7 mouse cellular contexts compared by ENCODE assay signal in genomic region chr11:60352559-60353411, GRCm38 (mm10). TPM values are rescaled to one million over a fixed set of nuclear protein-coding genes. Genes with fewer than 3 reads are reported as not detected.
DNase-seq lines count a peak whose midpoint lies in the region; ATAC-seq lines count a peak whose summit lies in the region.

Tom1l2 (minus strand) TSS chr11:60352905.
Drc3 (plus strand) TSS chr11:60353329.

- peak within 1 kb of the TSS; percentile 81 for H3K4me2 ChIP-seq in embryonic facial prominence, embryonic 12.5 days (replicated peaks)
- peak within 1 kb of the TSS; percentile 96 for H3K4me2 ChIP-seq in limb, embryonic 11.5 days (ENCODE audit: low read depth, severe bottlenecking)
- H3K4me2 ChIP-seq in midbrain, embryonic 14.5 days (ENCODE audit: low read length) = peak within 1 kb of the TSS; percentile 76

- H3K9me3 ChIP-seq in embryonic facial prominence, embryonic 12.5 days = no peaks in the 10 kb centered on the region
- no peaks in the 10 kb centered on the region for H3K9me3 ChIP-seq in limb, embryonic 11.5 days (ENCODE audit: control insufficient read depth, low read length)
- H3K9me3 ChIP-seq in midbrain, embryonic 14.5 days (ENCODE audit: control insufficient read depth, low read length) = no peaks in the 10 kb centered on the region

- H3K27ac ChIP-seq in embryonic facial prominence, embryonic 12.5 days = 0 out of 2 replicates have a peak within 1 kb of the TSS, but pooled peaks have one; percentile 32
- H3K27ac ChIP-seq in limb, embryonic 11.5 days (replicated peaks; ENCODE audit: low read depth, low read length) = no peak within 1 kb of the TSS
- H3K27ac ChIP-seq in midbrain, embryonic 14.5 days (replicated peaks; ENCODE audit: low read depth, low read length) = peak within 1 kb of the TSS; percentile 75

- peaks cover 10% of the 10 kb centered on the region for H3K4me1 ChIP-seq in embryonic facial prominence, embryonic 12.5 days
- H3K4me1 ChIP-seq in limb, embryonic 11.5 days (ENCODE audit: control insufficient read depth, insufficient read depth, low read length) = peaks cover 11% of the 10 kb centered on the region
- peaks cover 10% of the 10 kb centered on the region for H3K4me1 ChIP-seq in midbrain, embryonic 14.5 days (ENCODE audit: control insufficient read depth, insufficient read depth, low read length)

- H3K4me3 ChIP-seq in embryonic facial prominence, embryonic 12.5 days = peak within 1 kb of the TSS; percentile 69
- H3K4me3 ChIP-seq in limb, embryonic 11.5 days (ENCODE audit: low read depth, low read length) = peak within 1 kb of the TSS; percentile 57
- peak within 1 kb of the TSS; percentile 77 for H3K4me3 ChIP-seq in midbrain, embryonic 14.5 days (replicated peaks; ENCODE audit: low read depth, low read length)

- no peaks in the 10 kb centered on the region for H3K27me3 ChIP-seq in embryonic facial prominence, embryonic 12.5 days
- no peaks in the 10 kb centered on the region for H3K27me3 ChIP-seq in limb, embryonic 11.5 days (ENCODE audit: control insufficient read depth, insufficient read depth, low read length)
- H3K27me3 ChIP-seq in midbrain, embryonic 14.5 days (ENCODE audit: control insufficient read depth, insufficient read depth, low read length) = no peaks in the 10 kb centered on the region

- ATAC-seq in embryonic facial prominence, embryonic 12.5 days (ENCODE audit: insufficient number of reproducible peaks, insufficient read depth, low FRiP score, low TSS enrichment) = peak; percentile 100
- peak; percentile 100 for ATAC-seq in limb, embryonic 11.5 days (ENCODE audit: insufficient number of reproducible peaks, low FRiP score, low TSS enrichment, low read depth)
- ATAC-seq in midbrain, embryonic 14.5 days (ENCODE audit: low FRiP score, low TSS enrichment) = peak; percentile 100

- under 1% methylated on average over 57 of the region's 57 CpGs for WGBS in embryonic facial prominence, embryonic 12.5 days
- WGBS in limb, embryonic 11.5 days = under 1% methylated on average over 57 of the region's 57 CpGs
- WGBS in midbrain, embryonic 14.5 days = under 1% methylated on average over 57 of the region's 57 CpGs

- peak; percentile 98 for DNase-seq in adrenal gland, postnatal 25 days
- peak; percentile 100 for DNase-seq in heart, adult 11 months
- peak; percentile 98 for DNase-seq in kidney, adult 18-20 months
- peak; percentile 99 for DNase-seq in limb, embryonic 11.5 days (ENCODE audit: low spot score)
- DNase-seq in midbrain, embryonic 14.5 days = peak; percentile 100
- DNase-seq in spleen, adult 18-20 months = peak; percentile 93 to 99

- peak within 1 kb of the TSS; percentile 69 for H3K9ac ChIP-seq in embryonic facial prominence, embryonic 12.5 days
- peak within 1 kb of the TSS; percentile 66 for H3K9ac ChIP-seq in limb, embryonic 11.5 days (ENCODE audit: low read length)
- H3K9ac ChIP-seq in midbrain, embryonic 14.5 days (replicated peaks; ENCODE audit: low read length) = peak within 1 kb of the TSS; percentile 73

- no peaks in the 10 kb centered on the region for H3K36me3 ChIP-seq in embryonic facial prominence, embryonic 12.5 days
- no peaks in the 10 kb centered on the region for H3K36me3 ChIP-seq in limb, embryonic 11.5 days (ENCODE audit: control insufficient read depth, insufficient read depth, low read length)
- no peaks in the 10 kb centered on the region for H3K36me3 ChIP-seq in midbrain, embryonic 14.5 days (ENCODE audit: control insufficient read depth, insufficient read depth, low read length)

RNA-seq across cellular contexts. Expression of gene Tom1l2, which starts in this region (rescaled TPM):
- 74.6 and 95.4 TPM in 2 replicates for total RNA-seq in adrenal gland, postnatal 25 days (2021)
- polyA plus RNA-seq in embryonic facial prominence, embryonic 12.5 days (2016; fragmentation: Nextera tagmentation; extraction: Ambion mirVana) = 28.4 and 28.7 TPM in 2 replicates
- 10.6 and 12.2 TPM in 2 replicates for polyA plus RNA-seq in limb, embryonic 11.5 days (2014; fragmentation: Nextera tagmentation; extraction: Ambion mirVana)
- polyA plus RNA-seq in midbrain, embryonic 14.5 days (2014; fragmentation: Nextera tagmentation; extraction: Ambion mirVana) = 48.5 and 50.9 TPM in 2 replicates

RNA-seq across cellular contexts. Expression of gene Drc3, which starts in this region (rescaled TPM):
- total RNA-seq in adrenal gland, postnatal 25 days (2021) = 0.81 and 2.3 TPM in 2 replicates
- 2.0 and 2.3 TPM in 2 replicates for polyA plus RNA-seq in embryonic facial prominence, embryonic 12.5 days (2016; fragmentation: Nextera tagmentation; extraction: Ambion mirVana)
- 1.4 and 1.9 TPM in 2 replicates for polyA plus RNA-seq in limb, embryonic 11.5 days (2014; fragmentation: Nextera tagmentation; extraction: Ambion mirVana)
- polyA plus RNA-seq in midbrain, embryonic 14.5 days (2014; fragmentation: Nextera tagmentation; extraction: Ambion mirVana) = 5.3 and 6.1 TPM in 2 replicates
